Mouse (Mus musculus) layer of hippocampus, postnatal 36 days (tissue): ENCODE data around the gene Nemf. TPM values are rescaled to one million over a fixed set of nuclear protein-coding genes. Genes with fewer than 3 reads are reported as not detected.
"Not testable (repeated sequence)": the region's sequence is repeated elsewhere in the genome, so short reads cannot be mapped to it uniquely, and the experiment has no call there.

Experiments used
- DNase-seq, 2 experiments: peaks; one replicate each; pipeline ENCODE4 v3.0.0; 2022
- total RNA-seq, 2 experiments: library from RNA; stranded (reverse); gene quantifications; 2 replicates each; pipeline ENCODE4 v1.2.3; 2021

The Nemf gene
- 10 to 100 TPM; 47.9 to 51.2 TPM for total RNA-seq

- peak; percentile 86 to 89 for DNase-seq
Observed at GRCm38 (mm10) chr12:69356546-69357299, at the start of gene Nemf. Gene Nemf (minus strand): TSS chr12:69357165.

GRCm38 (mm10) chr12:69402594-69403167 lies 45.7 kb upstream of the Nemf start:
- no peak for DNase-seq

- DNase-seq = no peak
Observed at GRCm38 (mm10) chr12:69402100-69402499, 45.1 kb upstream of the Nemf start.

- DNase-seq = no peak
Observed at GRCm38 (mm10) chr12:69400871-69401286, 43.9 kb upstream of the Nemf start.

GRCm38 (mm10) chr12:69400367-69400766 lies 43.4 kb upstream of the Nemf start:
- DNase-seq = no peak

- no peak for DNase-seq
Observed at GRCm38 (mm10) chr12:69394456-69394855, 37.5 kb upstream of the Nemf start.

GRCm38 (mm10) chr12:69393076-69393475 lies 36.1 kb upstream of the Nemf start:
- no peak for DNase-seq

- no peak for DNase-seq
Observed at GRCm38 (mm10) chr12:69390000-69390698, 33.2 kb upstream of the Nemf start.

GRCm38 (mm10) chr12:69389273-69389938 lies 32.4 kb upstream of the Nemf start:
- DNase-seq = peak; percentile 24 to 39

- no peak for DNase-seq
Observed at GRCm38 (mm10) chr12:69388321-69388869, 31.4 kb upstream of the Nemf start.

GRCm38 (mm10) chr12:69386281-69386732 lies 29.3 kb upstream of the Nemf start:
- DNase-seq = not testable (repeated sequence)

GRCm38 (mm10) chr12:69385542-69386280 lies 28.7 kb upstream of the Nemf start:
- DNase-seq = no peak

- DNase-seq = no peak
Observed at GRCm38 (mm10) chr12:69384606-69385005, 27.6 kb upstream of the Nemf start.

GRCm38 (mm10) chr12:69382880-69383279 lies 25.9 kb upstream of the Nemf start:
- no peak for DNase-seq

GRCm38 (mm10) chr12:69378558-69379454 lies 21.8 kb upstream of the Nemf start:
- no peak for DNase-seq

- DNase-seq = not testable (repeated sequence)
Observed at GRCm38 (mm10) chr12:69377636-69378035, 20.7 kb upstream of the Nemf start.

- DNase-seq = no peak
Observed at GRCm38 (mm10) chr12:69377188-69377587, 20.2 kb upstream of the Nemf start.

GRCm38 (mm10) chr12:69376132-69376531 lies 19.2 kb upstream of the Nemf start:
- no peak for DNase-seq

GRCm38 (mm10) chr12:69373850-69374766 lies 17.1 kb upstream of the Nemf start:
- no peak for DNase-seq
